Mouse (Mus musculus): Measurements from ENCODE around the gene Slc7a6.
"Not testable (repeated sequence)": the region's sequence is repeated elsewhere in the genome, so short reads cannot be mapped to it uniquely, and the experiment has no call there.

Gene Slc7a6

DNA sequence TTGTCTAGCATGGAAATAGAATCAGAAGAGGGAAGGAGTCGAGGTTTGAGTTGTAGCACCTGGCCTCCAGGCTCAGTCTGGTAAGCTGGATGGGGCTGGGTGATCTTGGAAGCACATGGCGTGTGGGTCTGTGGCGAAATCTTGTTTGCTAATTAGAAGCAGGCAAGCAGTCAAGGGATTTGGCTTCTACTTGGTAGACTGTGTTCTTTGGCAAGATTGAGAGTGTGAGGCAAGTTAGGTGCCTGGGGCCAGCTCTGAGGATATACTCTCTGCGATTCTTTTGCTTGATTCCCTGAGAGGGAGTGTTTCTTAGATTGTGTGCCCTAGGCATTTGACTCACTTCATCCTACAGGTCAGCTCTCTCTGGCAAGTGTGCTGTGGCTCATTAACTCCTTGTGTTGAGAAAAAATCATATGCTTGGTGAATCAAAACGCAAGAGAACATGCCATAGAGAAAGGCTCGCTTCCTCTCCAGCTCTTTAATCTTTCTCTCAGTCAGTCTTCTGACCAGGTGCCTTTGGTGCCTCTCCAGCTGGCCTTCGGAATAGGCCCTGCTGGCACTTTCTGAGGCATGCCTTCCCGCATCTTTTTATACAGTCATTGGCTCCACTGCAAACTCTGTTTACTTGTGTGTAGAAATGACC is 17.1 kb downstream of the Slc7a6 start:
- DNase-seq (ENCODE audit: low spot score) = peak; percentile 95

DNA sequence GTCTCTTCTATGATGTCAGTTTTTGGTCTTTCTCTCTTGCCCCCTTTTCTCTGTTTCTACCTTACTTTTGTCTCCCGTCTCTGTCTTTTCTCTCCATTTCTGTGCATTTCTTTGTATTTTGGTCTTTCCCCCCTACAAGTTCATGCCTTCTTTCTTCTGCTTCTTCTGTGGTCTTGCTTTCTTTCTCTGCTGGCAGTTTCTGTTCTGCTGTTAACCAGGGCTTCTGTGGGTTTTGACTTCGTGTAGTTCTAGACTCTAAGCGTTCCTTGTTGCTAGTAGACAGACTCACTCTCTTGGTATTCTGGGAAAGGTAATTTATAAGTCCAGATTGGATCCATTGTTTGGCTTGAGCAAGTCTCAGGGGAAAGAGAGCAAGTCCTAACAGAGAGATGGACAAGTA is 17.7 kb downstream of the Slc7a6 start:
- no peak for DNase-seq (ENCODE audit: low spot score)

- DNase-seq (ENCODE audit: low spot score) = no peak
Measured at GRCm38 (mm10) chr8:106189162-106189561, 20.5 kb downstream of the Slc7a6 start.

- DNase-seq (ENCODE audit: low spot score) = no peak
Measured at GRCm38 (mm10) chr8:106191639-106192038, 23.0 kb downstream of the Slc7a6 start.

- DNase-seq (ENCODE audit: low spot score) = no peak
Measured at GRCm38 (mm10) chr8:106193162-106193561, 24.5 kb downstream of the Slc7a6 start.

- no peak for DNase-seq (ENCODE audit: low spot score)
Measured at GRCm38 (mm10) chr8:106194062-106194461, 25.4 kb downstream of the Slc7a6 start.

GRCm38 (mm10) chr8:106198741-106199140 is 30.1 kb downstream of the Slc7a6 start:
- peak; percentile 67 for DNase-seq (ENCODE audit: low spot score)

DNA sequence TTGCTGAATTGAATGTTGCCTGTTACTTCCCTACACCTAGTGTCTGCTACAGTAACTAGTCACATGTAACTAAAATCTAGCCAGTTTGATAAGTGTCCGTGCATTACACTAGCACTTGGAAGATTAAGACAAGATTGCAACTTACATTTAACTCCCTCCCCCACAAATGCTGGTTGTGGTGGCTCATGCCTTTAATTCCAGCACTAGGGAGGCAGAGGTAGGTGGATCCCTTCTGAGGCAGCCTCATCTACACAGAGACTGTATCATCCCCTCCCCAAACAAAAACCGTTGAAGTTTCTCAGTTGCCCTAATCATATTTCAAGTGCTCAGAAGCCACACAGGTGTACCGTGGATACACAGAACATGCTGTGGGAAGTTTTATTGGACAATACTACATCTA is 30.9 kb downstream of the Slc7a6 start:
- not testable (repeated sequence) for DNase-seq (ENCODE audit: low spot score)

DNA sequence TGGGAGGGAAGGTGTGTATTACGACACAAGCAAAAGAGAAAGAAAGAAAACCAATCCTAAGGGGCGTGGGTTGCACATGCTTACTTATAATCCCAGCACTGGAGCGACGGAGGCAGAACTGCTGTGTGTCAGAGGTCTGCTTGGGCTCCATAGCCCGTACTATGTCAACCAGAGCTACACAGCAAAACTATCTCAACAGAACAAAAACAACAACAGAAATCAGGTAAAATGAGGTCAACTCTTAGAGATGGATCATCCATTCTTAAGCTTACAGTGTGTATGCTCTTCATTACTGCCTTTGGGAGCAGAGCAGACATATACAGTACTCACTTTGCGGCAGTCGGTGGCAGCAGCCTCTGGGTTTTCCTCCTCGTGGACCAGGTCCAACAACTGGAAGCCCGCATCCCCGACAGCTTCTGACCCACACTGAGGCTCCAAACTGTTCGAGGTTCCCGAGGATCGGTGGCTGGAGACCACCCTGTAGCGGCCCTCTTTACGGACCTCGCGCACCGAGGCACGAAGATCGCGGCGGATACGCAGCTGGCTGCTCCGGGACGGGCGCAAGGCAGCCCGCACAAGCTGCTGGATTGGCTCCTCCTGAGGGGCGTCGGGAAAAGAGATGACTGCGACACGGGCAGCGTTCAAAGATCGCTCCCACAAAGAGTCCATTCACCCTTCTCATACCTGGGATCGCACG is 41.5 kb downstream of the Slc7a6 start:
- peak; percentile 68 for DNase-seq (ENCODE audit: low spot score)

DNA sequence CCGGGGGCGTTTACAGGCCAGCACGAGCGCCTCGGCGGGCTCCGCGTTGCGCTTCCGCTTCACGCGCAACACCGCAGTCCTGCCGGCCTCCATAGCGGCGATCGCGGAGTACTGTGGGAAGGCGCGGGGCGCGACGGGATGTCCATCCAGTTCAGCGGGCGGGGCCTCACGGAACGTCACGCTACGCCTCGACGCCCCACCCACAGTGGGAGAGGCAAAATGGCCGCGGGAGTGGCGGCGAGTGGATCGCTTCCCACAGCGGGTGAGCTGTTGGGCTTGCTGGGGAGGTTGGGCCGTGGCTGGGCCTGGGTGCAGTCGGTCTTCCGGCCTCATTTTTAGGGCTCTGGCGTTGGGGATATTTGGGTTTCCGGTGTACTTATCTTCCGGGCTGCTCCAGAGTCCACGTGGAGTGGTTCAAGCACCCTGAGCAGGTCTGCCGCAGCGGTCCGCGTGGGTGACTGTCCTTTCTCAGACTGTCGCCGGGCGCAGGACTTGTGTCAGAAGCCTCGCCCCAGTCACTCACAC is 42.2 kb downstream of the Slc7a6 start, which contains the start of the genes Slc7a6os and Prmt7:
Slc7a6os (minus strand) TSS at position 115 of the 525 bp plus-strand sequence.
Prmt7 (plus strand) TSS at position 116 of the 525 bp plus-strand sequence.
- peak; percentile 91 for DNase-seq (ENCODE audit: low spot score)

DNA sequence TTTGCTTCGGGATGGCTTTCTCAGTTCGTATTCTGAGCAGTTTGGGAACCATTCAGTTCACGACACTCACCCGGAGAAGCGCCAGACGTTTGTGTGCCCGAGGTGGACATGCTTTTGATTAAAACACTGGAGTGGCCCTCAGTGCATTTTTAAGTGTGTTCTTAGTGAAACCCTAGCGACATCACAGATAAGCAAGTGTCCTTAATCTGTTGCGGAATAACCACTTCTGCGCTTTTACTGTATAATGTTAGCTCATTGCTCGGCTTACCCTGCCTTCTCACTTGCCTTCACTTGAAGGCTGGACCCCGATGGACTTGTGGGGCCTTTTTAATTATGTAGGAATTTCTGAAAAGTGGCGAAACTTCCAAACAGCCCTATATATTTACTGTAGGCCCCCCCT is 42.8 kb downstream of the Slc7a6 start:
- no peak for DNase-seq (ENCODE audit: low spot score)

GRCm38 (mm10) chr8:106213959-106214358 is 45.3 kb downstream of the Slc7a6 start:
- no peak for DNase-seq (ENCODE audit: low spot score)

- no peak for DNase-seq (ENCODE audit: low spot score)
Measured at GRCm38 (mm10) chr8:106219620-106220019, 51.0 kb downstream of the Slc7a6 start.

DNA sequence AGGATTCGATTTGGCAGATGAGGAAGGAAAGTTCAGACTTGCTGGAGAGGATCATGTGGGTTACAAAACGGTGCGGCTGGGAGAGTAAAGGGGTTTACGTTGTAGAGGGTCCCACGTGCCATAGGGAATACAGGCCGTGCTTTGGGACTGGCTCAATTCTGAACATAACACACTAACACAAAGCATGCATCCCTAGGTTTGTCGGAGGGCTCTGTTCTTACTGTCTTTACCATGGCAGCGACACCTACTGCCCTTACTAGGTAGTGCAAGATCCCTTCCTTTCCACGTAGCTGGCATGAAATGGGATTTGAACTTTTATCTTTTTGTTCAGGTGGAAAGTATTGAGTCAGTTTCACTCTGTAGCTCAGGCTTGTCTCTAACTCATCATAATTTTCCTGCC is 57.9 kb downstream of the Slc7a6 start:
- peak; percentile 67 for DNase-seq (ENCODE audit: low spot score)

- no peak for DNase-seq (ENCODE audit: low spot score)
Measured at GRCm38 (mm10) chr8:106231536-106231935, 62.9 kb downstream of the Slc7a6 start.

DNA sequence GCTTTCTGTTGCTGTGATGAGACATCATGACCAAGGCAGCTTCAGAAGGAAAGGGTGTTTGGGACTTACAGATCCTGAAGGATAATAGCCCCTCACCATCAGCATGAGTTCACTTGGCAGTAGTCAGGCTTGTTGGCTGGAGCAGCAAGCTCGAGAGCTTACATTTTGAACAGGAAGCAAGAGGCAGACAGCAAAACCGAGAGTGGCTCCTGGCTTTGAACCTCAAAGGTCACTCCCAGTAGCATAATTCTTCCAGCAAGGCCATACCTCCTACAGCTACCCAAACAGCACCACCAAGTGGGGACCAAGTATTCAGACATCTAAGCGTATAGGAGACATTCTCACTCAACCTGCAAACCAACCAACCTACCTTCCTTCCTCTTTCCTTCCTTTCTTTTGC is 64.1 kb downstream of the Slc7a6 start:
- no peak for DNase-seq (ENCODE audit: low spot score)

DNA sequence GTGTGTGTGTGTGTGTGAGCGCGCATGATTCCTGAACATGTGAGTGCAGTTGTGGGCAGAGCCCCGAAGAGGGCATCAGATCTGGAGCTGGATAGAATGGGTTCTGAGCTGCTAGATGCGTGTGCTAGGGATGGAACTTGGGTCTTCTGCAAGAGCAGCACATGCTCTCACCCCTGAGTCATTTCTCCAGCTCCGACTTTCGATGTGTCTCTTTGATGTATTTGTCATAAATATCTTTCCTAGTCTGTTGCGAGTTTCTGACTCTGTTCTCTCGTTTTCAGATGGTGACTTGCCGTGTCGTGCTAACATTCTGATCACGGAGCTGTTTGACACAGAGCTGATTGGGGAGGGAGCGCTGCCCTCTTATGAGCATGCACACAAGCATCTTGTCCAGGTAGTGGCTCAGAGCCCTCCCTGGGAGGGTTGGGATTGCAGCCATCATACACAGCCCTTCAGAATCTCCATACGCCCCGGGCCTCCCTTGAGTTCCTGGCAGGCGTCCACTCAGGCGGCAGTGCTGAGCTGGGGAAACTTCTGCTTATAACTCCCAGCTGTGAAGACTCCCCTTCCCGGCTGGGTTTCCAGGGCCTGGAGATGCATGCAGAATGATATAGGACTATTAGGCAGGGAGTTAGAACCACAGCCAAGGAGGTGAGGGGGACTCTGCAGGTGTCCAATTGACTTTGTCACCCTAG is 66.1 kb downstream of the Slc7a6 start:
- no peak for DNase-seq (ENCODE audit: low spot score)

DNA sequence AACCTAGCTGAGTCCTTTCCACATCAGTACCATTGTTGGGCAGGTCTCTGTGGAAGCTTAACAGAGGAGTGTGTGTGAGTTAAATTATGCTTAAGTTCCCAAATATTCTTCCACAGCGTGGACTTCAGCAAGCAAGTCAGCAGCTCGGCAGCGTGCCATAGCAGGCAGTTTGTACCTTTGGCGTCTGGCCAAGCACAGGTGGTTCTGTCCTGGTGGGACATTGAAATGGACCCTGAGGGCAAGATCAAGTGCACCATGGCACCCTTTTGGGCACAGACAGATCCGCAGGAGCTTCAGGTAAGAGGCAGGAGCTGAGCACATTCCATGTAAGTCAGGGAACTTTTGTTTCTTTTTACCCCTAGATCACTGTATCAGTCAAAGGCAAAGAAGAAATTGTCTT is 68.4 kb downstream of the Slc7a6 start:
- no peak for DNase-seq (ENCODE audit: low spot score)

All from adipocyte (in vitro differentiated cells).